Mouse (Mus musculus) adrenal gland, postnatal 25 days (tissue): ENCODE data around the gene Rsph9. TPM values are rescaled to one million over a fixed set of nuclear protein-coding genes. Genes with fewer than 3 reads are reported as not detected.

Experiments
- DNase-seq: peaks from one replicate; pipeline ENCODE4 v3.0.0; 2021; ENCODE audit warnings: mixed read lengths
- total RNA-seq: library from RNA; stranded (reverse); gene quantifications from 2 replicates; pipeline ENCODE4 v1.2.3, GENCODE M21; 2021

Gene Rsph9
- total RNA-seq, 1 experiment from 2014 or later = 7.6 TPM

- peak; percentile 51 for DNase-seq
Observed at GRCm38 (mm10) chr17:46138563-46139236, 5.3 kb downstream of the Rsph9 start.

GRCm38 (mm10) chr17:46132862-46133261, 11.2 kb downstream of the Rsph9 start:
- DNase-seq = no peak

GRCm38 (mm10) chr17:46132058-46132718, 11.8 kb downstream of the Rsph9 start:
- DNase-seq = peak; percentile 80

- DNase-seq = no peak
Observed at GRCm38 (mm10) chr17:46129741-46130498, 14.1 kb downstream of the Rsph9 start.

GRCm38 (mm10) chr17:46127814-46128493, 16.1 kb downstream of the Rsph9 start:
- DNase-seq = no peak

- peak; percentile 52 for DNase-seq
Observed at GRCm38 (mm10) chr17:46126608-46127007, 17.4 kb downstream of the Rsph9 start.

- DNase-seq = no peak
Observed at GRCm38 (mm10) chr17:46123953-46124700, 19.9 kb downstream of the Rsph9 start.

GRCm38 (mm10) chr17:46123285-46123684, 20.7 kb downstream of the Rsph9 start:
- no peak for DNase-seq

- DNase-seq = no peak
Observed at GRCm38 (mm10) chr17:46122791-46123190, 21.2 kb downstream of the Rsph9 start.

- DNase-seq = no peak
Observed at GRCm38 (mm10) chr17:46119641-46120040, 24.4 kb downstream of the Rsph9 start.

GRCm38 (mm10) chr17:46118423-46118850, 25.6 kb downstream of the Rsph9 start:
- no peak for DNase-seq

GRCm38 (mm10) chr17:46117623-46118422, 26.2 kb downstream of the Rsph9 start:
- DNase-seq = no peak

- no peak for DNase-seq
Observed at GRCm38 (mm10) chr17:46116881-46117280, 27.1 kb downstream of the Rsph9 start.

- no peak for DNase-seq
Observed at GRCm38 (mm10) chr17:46116138-46116537, 27.9 kb downstream of the Rsph9 start.

GRCm38 (mm10) chr17:46115489-46115888, 28.5 kb downstream of the Rsph9 start:
- no peak for DNase-seq

- DNase-seq = peak; percentile 87
Observed at GRCm38 (mm10) chr17:46110402-46111289, 33.4 kb downstream of the Rsph9 start, which contains the start of gene Mrps18a. Mrps18a (plus strand) TSS chr17:46110986.

GRCm38 (mm10) chr17:46108286-46108685, 35.7 kb downstream of the Rsph9 start:
- no peak for DNase-seq

GRCm38 (mm10) chr17:46104487-46104886, 39.5 kb downstream of the Rsph9 start:
- DNase-seq = no peak

- no peak for DNase-seq
Observed at GRCm38 (mm10) chr17:46102608-46103159, 41.3 kb downstream of the Rsph9 start.
